Mouse (Mus musculus) hindlimb bud, embryonic 11.5 days (tissue): Measurements from ENCODE around the gene Nthl1.

ENCODE experiments used
- DNase-seq: peaks from one replicate; pipeline ENCODE4 v3.0.0-alpha.2; 2012; ENCODE audit warnings: low read depth, low spot score; ENCODE audit errors: extremely low spot score

Nthl1 gene

GRCm38 (mm10) chr17:24625472-24625871 is 7.0 kb upstream of the Nthl1 start:
- DNase-seq: no peak

DNA sequence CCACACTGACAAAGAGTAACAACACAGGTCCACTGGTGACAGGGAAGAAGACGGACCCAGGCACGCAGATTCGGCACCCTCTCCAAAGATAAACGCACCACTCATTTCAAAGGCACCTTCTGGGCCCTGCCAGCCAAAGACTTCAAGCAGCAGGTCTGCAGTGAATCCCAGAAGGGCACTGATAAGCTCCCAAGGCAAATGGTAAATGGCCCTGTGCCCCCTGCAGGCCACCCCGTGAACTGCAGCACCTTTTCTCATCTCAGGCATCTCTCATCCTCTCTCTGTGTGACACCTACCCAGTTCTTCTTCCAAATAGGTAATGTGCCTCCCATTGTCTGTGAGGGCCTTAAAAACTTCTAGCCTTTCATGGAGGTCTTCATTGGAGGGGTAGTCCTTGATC is 3.8 kb upstream of the Nthl1 start:
- no peak for DNase-seq

DNA sequence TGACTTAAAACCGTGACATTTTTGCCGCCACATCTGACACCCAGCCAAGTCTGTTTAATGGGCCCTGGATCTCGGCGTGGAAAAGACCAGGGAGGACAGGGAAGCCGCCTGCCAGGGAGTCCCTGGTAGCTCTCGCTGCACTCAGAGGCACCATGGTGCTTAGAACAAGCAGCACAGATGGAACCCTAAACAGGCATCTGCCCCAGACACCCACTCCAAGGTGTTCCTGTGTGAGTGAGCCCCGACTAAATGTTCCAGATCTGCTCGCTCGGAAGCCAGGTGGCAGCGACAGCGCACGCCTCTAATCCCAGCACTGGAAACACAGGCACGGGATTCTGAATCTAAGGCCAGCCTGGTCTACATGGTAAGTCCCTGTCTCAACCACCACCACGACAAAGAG is 2.4 kb upstream of the Nthl1 start:
- DNase-seq: no peak

GRCm38 (mm10) chr17:24632813-24633449 is 451 bp downstream of the Nthl1 start:
- DNase-seq: no peak

- no peak for DNase-seq
Observed at GRCm38 (mm10) chr17:24633831-24634230, 1.4 kb downstream of the Nthl1 start.

DNA sequence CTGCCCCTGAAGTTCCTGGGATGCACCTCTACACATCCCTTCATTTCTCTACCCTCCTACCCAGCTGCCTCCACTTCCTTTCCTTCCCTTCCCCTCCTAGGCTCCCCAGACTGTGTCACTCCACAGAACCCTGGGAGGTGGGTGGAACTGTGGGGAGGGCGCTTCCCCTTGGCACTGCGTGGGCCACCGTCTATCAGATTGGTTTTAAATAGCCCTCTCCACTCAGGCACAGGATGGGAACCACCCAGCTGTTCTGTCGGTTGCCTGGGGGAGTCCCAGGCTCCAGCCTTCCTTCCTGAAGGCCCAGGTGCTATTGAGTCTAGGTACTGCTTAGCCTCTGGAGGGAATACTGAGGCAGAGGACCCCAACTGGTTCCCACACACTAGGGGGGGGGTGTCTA is 2.5 kb downstream of the Nthl1 start:
- no peak for DNase-seq

- no peak for DNase-seq
Observed at GRCm38 (mm10) chr17:24635694-24636093, 3.2 kb downstream of the Nthl1 start.

GRCm38 (mm10) chr17:24636781-24637481 is 4.5 kb downstream of the Nthl1 start:
- DNase-seq: no peak

DNA sequence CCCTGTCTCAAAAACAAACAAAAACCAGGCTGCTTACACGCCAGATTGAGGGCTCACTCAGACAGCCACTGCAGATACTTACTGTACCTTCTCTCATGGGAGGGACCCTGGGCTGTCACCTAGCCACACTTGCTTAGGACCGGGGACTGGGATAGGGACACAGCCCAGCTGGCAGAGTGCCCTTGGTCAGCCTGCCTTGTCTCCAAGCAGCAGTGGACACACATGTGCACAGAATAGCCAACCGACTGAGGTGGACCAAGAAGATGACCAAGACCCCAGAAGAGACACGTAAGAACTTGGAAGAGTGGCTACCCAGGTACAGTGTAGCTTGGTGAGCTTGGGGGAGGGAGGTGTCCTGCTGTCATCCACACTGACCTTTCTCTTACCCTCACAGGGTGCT is 5.7 kb downstream of the Nthl1 start:
- DNase-seq: no peak

- DNase-seq: no peak
Observed at GRCm38 (mm10) chr17:24638840-24639239, 6.4 kb downstream of the Nthl1 start.

DNA sequence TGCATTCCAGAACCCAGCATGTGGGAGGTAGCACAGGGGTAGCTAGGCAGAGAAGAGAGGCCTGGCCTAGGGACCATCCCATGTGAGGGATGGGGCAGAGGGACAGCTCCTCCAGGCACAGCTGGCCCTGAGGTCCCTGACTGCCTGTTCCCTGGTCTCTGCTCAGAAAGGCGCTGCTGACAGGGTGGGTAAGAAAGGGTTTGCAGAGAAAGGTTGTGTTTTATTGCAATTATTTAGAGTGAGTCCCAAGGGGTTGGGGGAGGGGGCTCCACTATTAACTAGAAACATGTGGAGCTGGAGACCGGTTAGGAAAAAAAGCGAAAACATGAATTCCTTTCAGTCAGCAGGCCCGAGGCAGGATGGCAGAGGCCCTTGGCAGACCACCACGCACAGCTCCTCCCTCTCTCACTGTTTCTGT is 7.1 kb downstream of the Nthl1 start:
- peak; percentile 61 for DNase-seq

DNA sequence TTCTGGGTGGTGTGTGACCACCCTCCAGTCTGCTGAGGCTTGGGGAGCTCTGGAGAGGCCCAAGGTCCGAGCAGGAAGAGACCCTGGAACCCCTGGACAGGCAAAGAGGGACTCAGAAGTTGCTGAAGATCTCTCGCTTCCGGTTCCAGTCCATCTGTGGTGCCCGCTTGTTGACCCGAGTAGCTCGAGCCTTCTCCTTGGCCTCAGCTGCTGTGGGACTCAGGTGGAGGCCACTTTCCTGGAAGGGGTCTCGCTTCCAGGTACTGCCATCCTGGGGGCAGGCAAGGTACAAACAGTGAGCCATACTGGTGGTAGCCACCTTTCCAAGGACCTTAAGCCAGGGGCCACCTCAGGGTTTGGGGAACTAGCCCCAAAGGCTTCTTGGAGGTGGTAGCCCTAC is 7.6 kb downstream of the Nthl1 start:
- DNase-seq: no peak

DNA sequence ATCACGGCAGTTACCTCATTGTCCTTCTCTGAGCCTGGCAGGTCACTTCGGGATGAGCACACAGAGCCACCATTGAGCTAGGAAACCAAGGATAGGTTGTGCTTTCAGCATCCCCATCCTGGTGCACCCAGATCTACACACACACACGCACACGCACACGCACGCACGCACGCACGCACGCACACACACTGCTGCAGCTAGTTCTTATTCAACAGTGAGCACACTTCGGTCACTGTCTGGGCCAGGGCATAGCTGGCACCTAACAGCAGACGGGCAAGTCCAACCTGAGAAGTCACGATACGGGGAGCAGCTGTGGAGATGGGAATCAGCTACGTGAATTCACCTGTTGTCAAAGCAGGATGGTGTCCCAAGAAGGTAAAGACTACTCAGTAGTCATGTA is 8.1 kb downstream of the Nthl1 start:
- DNase-seq: no peak

DNA sequence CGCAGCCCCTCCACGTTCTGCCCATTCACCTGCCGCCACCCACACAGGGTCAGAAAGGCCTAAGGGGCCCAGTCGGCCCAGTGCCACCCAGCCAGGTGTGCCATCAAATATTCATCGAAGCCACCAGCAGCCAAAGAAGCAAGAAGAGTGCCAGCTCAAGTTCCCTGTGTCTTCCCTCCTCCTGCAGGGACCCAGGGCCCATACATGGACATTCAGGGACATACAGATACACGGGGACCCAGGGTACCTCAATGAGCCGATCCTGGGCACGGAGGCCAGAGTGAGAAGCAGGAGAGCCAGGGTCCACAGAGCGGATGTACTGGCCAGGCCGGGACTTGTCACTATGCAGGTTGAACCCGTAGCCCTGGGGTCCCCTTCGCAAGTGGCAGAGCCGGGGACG is 9.5 kb downstream of the Nthl1 start:
- no peak for DNase-seq

DNA sequence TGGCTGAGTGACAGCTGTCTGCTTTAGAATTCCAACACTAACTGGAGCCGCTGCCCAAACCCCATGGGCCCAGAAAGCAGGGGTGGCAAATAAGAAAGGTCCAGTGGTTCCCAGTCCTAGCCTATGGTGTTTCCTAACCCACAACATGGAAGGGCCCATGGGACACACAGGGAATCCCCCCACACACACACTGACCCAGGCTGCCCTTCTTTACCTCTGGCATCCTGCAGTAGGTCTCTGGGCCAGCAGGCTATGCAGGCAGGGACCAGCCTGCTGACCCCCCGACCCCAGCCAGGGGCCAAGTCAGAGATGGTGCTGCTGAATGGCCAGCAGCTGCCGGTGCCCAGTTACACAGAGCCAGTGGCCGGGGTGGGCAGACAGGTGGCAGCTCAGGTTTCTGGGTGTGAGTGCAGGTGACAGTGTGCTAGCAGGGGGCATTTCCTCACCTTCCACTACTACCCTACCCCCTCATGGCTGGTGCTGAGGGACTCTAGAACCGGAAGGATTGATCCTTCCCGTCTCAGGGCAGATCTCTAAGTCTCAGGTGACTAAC is 10.4 kb downstream of the Nthl1 start:
- no peak for DNase-seq

DNA sequence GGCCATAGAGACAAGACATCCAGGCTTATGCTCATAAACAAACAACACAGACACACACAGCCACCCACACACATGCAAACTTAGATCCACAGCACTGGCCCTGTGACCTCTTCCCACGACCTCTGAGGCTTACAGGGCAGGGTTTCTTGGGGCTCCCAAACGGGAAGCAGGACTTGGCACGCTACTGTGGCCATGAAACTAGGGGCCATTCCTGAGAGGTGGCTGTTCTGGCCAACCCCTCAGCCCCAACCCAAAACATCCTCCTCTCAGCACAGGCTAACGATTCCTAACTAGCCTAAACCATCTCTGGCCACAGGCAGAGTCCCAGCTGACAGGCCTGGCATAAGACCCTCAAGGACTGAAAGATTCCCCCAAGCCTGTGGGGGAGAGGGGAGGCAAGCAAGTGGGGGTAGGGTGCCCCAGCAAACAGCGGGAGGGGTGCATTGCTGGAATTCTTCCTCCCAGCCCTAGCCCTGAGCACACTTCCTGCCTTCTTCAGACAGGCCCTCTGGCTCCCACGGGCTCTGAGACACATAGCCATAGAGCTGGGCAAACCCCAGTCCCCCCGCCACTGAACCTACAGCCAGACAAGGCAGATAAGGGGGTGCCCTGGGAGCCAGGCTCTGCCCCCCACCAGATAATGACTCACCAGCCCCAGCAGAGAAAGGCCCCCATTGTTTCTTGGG is 11.7 kb downstream of the Nthl1 start:
- DNase-seq: no peak

GRCm38 (mm10) chr17:24644875-24645721 is 12.6 kb downstream of the Nthl1 start:
- DNase-seq: no peak

- no peak for DNase-seq
Observed at GRCm38 (mm10) chr17:24645916-24646315, 13.4 kb downstream of the Nthl1 start.

DNA sequence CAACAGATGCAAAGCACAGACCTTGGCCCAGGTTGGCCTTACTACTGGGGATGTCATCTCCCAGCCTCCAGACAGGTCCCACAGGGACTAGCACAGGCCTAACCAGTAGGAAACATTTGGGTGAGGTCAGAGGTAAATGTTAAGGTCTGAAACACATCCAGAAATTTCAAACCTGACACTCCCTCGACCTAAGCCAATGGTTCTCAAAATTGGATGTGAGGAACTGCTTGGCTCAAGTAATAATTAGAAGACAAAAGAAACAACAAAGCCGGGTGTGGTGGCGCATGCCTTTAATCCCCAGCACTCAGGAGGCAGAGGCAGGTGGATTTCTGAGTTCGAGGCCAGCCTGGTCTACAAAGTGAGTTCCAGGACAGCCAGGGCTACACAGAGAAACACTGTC is 13.9 kb downstream of the Nthl1 start:
- no peak for DNase-seq

GRCm38 (mm10) chr17:24647493-24647892 is 15.0 kb downstream of the Nthl1 start:
- no peak for DNase-seq

DNA sequence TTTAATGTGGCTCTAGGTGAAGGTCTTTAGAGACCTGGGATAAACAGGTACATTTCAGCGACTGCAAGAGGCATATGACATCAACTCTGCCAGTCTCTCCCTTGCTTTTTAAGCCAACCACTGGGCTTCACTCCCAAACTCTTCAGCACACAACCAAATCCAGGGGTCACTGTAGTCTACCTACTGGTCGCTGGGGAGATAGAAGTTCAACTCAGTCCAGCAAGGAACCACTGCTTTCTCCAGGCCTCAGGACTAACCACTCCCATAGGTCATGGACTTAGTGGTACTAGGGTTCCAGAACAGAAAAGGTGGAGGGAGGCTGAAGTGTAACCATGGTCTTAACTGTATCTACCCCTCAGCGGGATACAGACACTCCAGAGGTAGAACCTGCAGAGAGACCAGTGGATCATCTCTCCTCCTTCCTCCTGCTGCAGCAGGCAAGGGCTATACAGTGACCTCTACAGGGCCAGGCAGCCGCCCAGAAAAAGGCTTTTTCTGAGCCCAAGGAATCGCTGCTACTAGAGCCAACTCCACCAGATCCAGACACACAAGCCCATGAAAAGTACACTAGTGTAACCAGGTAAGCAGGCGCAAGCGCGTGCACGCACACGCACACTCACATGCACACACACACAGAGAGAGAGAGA is 16.4 kb downstream of the Nthl1 start:
- no peak for DNase-seq
